Mouse (Mus musculus) forebrain, embryonic 13.5 days (tissue): ENCODE data around the gene Wdr78. TPM values are rescaled to one million over a fixed set of nuclear protein-coding genes. Genes with fewer than 3 reads are reported as not detected.

Source experiments
- ATAC-seq: fragments of 200-750 bp; cut with Nextera tagmentation; 2 replicates; pipeline ENCODE4 v1.8.0; 2017
- H3K27ac ChIP-seq: fragments of 300-500 bp; sonication (generic); 2 replicates; pipeline ENCODE4 v1.5.1; 2015; ENCODE audit warnings: inconsistent platforms, mild to moderate bottlenecking, moderate library complexity
- H3K27me3 ChIP-seq: fragments of 300-500 bp; sonication (generic); 2 replicates; pipeline ENCODE4 v1.6.1; 2015; ENCODE audit warnings: mild to moderate bottlenecking, inconsistent platforms
- H3K36me3 ChIP-seq: fragments of 300-500 bp; sonication (generic); 2 replicates; pipeline ENCODE4 v1.6.1; 2015; ENCODE audit warnings: mild to moderate bottlenecking, inconsistent platforms; ENCODE audit not compliant: poor library complexity, severe bottlenecking
- H3K4me1 ChIP-seq: fragments of 300-500 bp; sonication (generic); 2 replicates; pipeline ENCODE4 v1.6.1; 2015; ENCODE audit warnings: inconsistent platforms
- H3K4me2 ChIP-seq: fragments of 300-500 bp; sonication (generic); 2 replicates; pipeline ENCODE4 v1.6.1; 2015; ENCODE audit warnings: inconsistent platforms, mild to moderate bottlenecking, moderate library complexity
- H3K4me3 ChIP-seq: fragments of 300-500 bp; sonication (generic); 2 replicates; pipeline ENCODE4 v1.5.1; 2015; ENCODE audit warnings: mild to moderate bottlenecking, inconsistent platforms
- H3K9ac ChIP-seq: fragments of 300-500 bp; sonication (generic); 2 replicates; pipeline ENCODE4 v1.6.1; 2015; ENCODE audit warnings: mild to moderate bottlenecking, inconsistent platforms
- H3K9me3 ChIP-seq: fragments of 300-500 bp; sonication (generic); replicated peaks from 2 replicates; pipeline ENCODE4 v1.6.1; 2016; ENCODE audit warnings: inconsistent platforms
- WGBS: fragments of 180-500 bp; shearing (Covaris S2); methylation state at CpG from one replicate; pipeline ENCODE4 v1.1.7; 2015; 5-methylcytosine and 5-hydroxymethylcytosine counted together
- polyA plus RNA-seq: library from polyadenylated mRNA; unstranded; fragments of >200 nt; fragmentation: Nextera tagmentation; extraction: Ambion mirVana; gene quantifications from 2 replicates; pipeline ENCODE4 v1.2.1, GENCODE M21; 2015

Wdr78 gene
- polyA plus RNA-seq, 1 experiment from 2014 or later = 4.7 TPM

- WGBS = under 1% methylated on average over 87 of the region's 111 CpGs
- peak; percentile 60 for ATAC-seq
- peak overlapping the region; percentile 94 for H3K9ac ChIP-seq
- no peaks in the 10 kb centered on the region for H3K9me3 ChIP-seq
- peak overlapping the region; percentile 82 for H3K27ac ChIP-seq
- H3K4me3 ChIP-seq = peak overlapping the region; percentile 85
- peak overlapping the region; percentile 85 for H3K4me2 ChIP-seq
- peaks cover 6% of the 10 kb centered on the region; the same call in 1 of the 2 replicates for H3K36me3 ChIP-seq
- no peaks in the 10 kb centered on the region for H3K27me3 ChIP-seq
- H3K4me1 ChIP-seq = peaks cover 45% of the 10 kb centered on the region
Measured at GRCm38 (mm10) chr4:103119229-103120027, 5.1 kb upstream of the Wdr78 start.

- peaks cover 45% of the 10 kb centered on the region for H3K4me1 ChIP-seq
- peak overlapping the region; percentile 85 for H3K4me3 ChIP-seq
- no peaks in the 10 kb centered on the region for H3K9me3 ChIP-seq
- H3K27me3 ChIP-seq = no peaks in the 10 kb centered on the region
- H3K27ac ChIP-seq = peak overlapping the region; percentile 82; the same call in 1 of the 2 replicates
- peaks cover 6% of the 10 kb centered on the region; the same call in 1 of the 2 replicates for H3K36me3 ChIP-seq
- 2% methylated on average over 15 of the region's 15 CpGs for WGBS
- peak overlapping the region; percentile 85 for H3K4me2 ChIP-seq
- peak overlapping the region; percentile 94 for H3K9ac ChIP-seq
- no peak for ATAC-seq
Measured at GRCm38 (mm10) chr4:103118888-103119228, 4.5 kb upstream of the Wdr78 start.

- H3K9me3 ChIP-seq = no peaks in the 10 kb centered on the region
- WGBS = 7% methylated on average over 11 of the region's 11 CpGs
- H3K27me3 ChIP-seq = no peaks in the 10 kb centered on the region
- peak overlapping the region; percentile 79 for H3K4me2 ChIP-seq
- ATAC-seq = no peak
- peaks cover 34% of the 10 kb centered on the region for H3K4me1 ChIP-seq
- peak overlapping the region; percentile 86 for H3K9ac ChIP-seq
- H3K36me3 ChIP-seq = peaks cover 14% of the 10 kb centered on the region; the same call in 1 of the 2 replicates
- peak overlapping the region; percentile 88 for H3K4me3 ChIP-seq
- H3K27ac ChIP-seq = peak overlapping the region; percentile 100; the same call in 1 of the 2 replicates
Measured at GRCm38 (mm10) chr4:103113402-103113801, 953 bp downstream of the Wdr78 start.

GRCm38 (mm10) chr4:103112651-103113050 is 1.7 kb downstream of the Wdr78 start:
- Histone ChIP-seq H3K4me1 (peaks cover 34% of the 10 kb centered on the region), H3K4me3 (peak overlapping the region; percentile 88), H3K4me2 (peak overlapping the region; percentile 79), H3K27ac (no peak overlapping the region), H3K36me3 (peaks cover 14% of the 10 kb centered on the region; the same call in 1 of the 2 replicates), H3K9ac (peak overlapping the region; percentile 86; the same call in 1 of the 2 replicates), H3K9me3 (no peaks in the 10 kb centered on the region), H3K27me3 (no peaks in the 10 kb centered on the region)
- WGBS = 32% methylated on average over 7 of the region's 7 CpGs
- ATAC-seq = no peak

GRCm38 (mm10) chr4:103098532-103098931 is 15.8 kb downstream of the Wdr78 start:
- H3K9ac ChIP-seq = no peak overlapping the region
- 88% methylated on average over 5 of the region's 5 CpGs for WGBS
- H3K9me3 ChIP-seq = no peaks in the 10 kb centered on the region
- H3K36me3 ChIP-seq = no peaks in the 10 kb centered on the region
- ATAC-seq = no peak
- H3K4me1 ChIP-seq = no peaks in the 10 kb centered on the region
- H3K4me3 ChIP-seq = no peak overlapping the region
- H3K4me2 ChIP-seq = no peak overlapping the region
- no peak overlapping the region for H3K27ac ChIP-seq
- no peaks in the 10 kb centered on the region for H3K27me3 ChIP-seq

- WGBS = 91% methylated on average over 8 of the region's 8 CpGs
- no peak overlapping the region for H3K9ac ChIP-seq
- H3K9me3 ChIP-seq = no peaks in the 10 kb centered on the region
- H3K4me2 ChIP-seq = no peak overlapping the region
- no peak for ATAC-seq
- no peak overlapping the region for H3K4me3 ChIP-seq
- H3K4me1 ChIP-seq = no peaks in the 10 kb centered on the region
- H3K27ac ChIP-seq = no peak overlapping the region
- no peaks in the 10 kb centered on the region for H3K27me3 ChIP-seq
- no peaks in the 10 kb centered on the region for H3K36me3 ChIP-seq
Measured at GRCm38 (mm10) chr4:103095921-103096320, 18.4 kb downstream of the Wdr78 start.

GRCm38 (mm10) chr4:103085237-103085636 is 29.1 kb downstream of the Wdr78 start:
- 91% methylated on average over 5 of the region's 5 CpGs for WGBS
- Histone ChIP-seq H3K4me2 (no peak overlapping the region), H3K36me3 (no peaks in the 10 kb centered on the region; the same call in 1 of the 2 replicates), H3K9ac (no peak overlapping the region), H3K9me3 (no peaks in the 10 kb centered on the region), H3K27ac (no peak overlapping the region), H3K4me1 (no peaks in the 10 kb centered on the region), H3K4me3 (no peak overlapping the region), H3K27me3 (no peaks in the 10 kb centered on the region)
- no peak for ATAC-seq

GRCm38 (mm10) chr4:103070631-103071030 is 43.7 kb downstream of the Wdr78 start:
- ATAC-seq = no peak
- H3K4me3 ChIP-seq = no peak overlapping the region
- 65% methylated on average over 3 of the region's 3 CpGs for WGBS
- no peak overlapping the region for H3K4me2 ChIP-seq
- no peaks in the 10 kb centered on the region for H3K36me3 ChIP-seq
- no peaks in the 10 kb centered on the region for H3K9me3 ChIP-seq
- H3K27me3 ChIP-seq = no peaks in the 10 kb centered on the region
- no peak overlapping the region for H3K27ac ChIP-seq
- no peak overlapping the region for H3K9ac ChIP-seq
- H3K4me1 ChIP-seq = peaks cover 10% of the 10 kb centered on the region

GRCm38 (mm10) chr4:103067906-103068655 is 46.3 kb downstream of the Wdr78 start:
- Histone ChIP-seq H3K27ac (no peak overlapping the region), H3K4me2 (no peak overlapping the region), H3K27me3 (no peaks in the 10 kb centered on the region), H3K9me3 (no peaks in the 10 kb centered on the region), H3K9ac (no peak overlapping the region), H3K4me1 (peaks cover 10% of the 10 kb centered on the region), H3K4me3 (no peak overlapping the region), H3K36me3 (no peaks in the 10 kb centered on the region)
- WGBS = 37% methylated on average over 6 of the region's 6 CpGs
- ATAC-seq = no peak

GRCm38 (mm10) chr4:103064976-103065375 is 49.4 kb downstream of the Wdr78 start:
- Histone ChIP-seq H3K27ac (no peak overlapping the region), H3K9me3 (no peaks in the 10 kb centered on the region), H3K4me1 (peaks cover 10% of the 10 kb centered on the region), H3K9ac (no peak overlapping the region), H3K4me2 (no peak overlapping the region), H3K36me3 (no peaks in the 10 kb centered on the region), H3K27me3 (no peaks in the 10 kb centered on the region), H3K4me3 (no peak overlapping the region)
- 86% methylated on average over 5 of the region's 5 CpGs for WGBS
- no peak for ATAC-seq

GRCm38 (mm10) chr4:103064421-103064820 is 49.9 kb downstream of the Wdr78 start:
- 76% methylated on average over 2 of the region's 2 CpGs for WGBS

GRCm38 (mm10) chr4:103056909-103057308 is 57.4 kb downstream of the Wdr78 start:
- 94% methylated on average over 5 of the region's 5 CpGs for WGBS
- H3K9ac ChIP-seq = no peak overlapping the region
- peaks cover 7% of the 10 kb centered on the region; the same call in 1 of the 2 replicates for H3K36me3 ChIP-seq
- no peak overlapping the region for H3K27ac ChIP-seq
- H3K4me2 ChIP-seq = no peak overlapping the region
- H3K27me3 ChIP-seq = no peaks in the 10 kb centered on the region
- ATAC-seq = no peak
- no peaks in the 10 kb centered on the region for H3K9me3 ChIP-seq
- H3K4me1 ChIP-seq = no peaks in the 10 kb centered on the region
- H3K4me3 ChIP-seq = no peak overlapping the region

More at GRCm38 (mm10) chr4:103064421-103064820, 49.9 kb downstream of the Wdr78 start:
- Histone ChIP-seq H3K36me3 (no peaks in the 10 kb centered on the region), H3K9me3 (no peaks in the 10 kb centered on the region), H3K27me3 (no peaks in the 10 kb centered on the region), H3K27ac (no peak overlapping the region), H3K4me2 (no peak overlapping the region), H3K4me1 (peaks cover 10% of the 10 kb centered on the region), H3K9ac (no peak overlapping the region), H3K4me3 (no peak overlapping the region)
- no peak for ATAC-seq
